Mouse (Mus musculus) neural tube, embryonic 11.5 days (tissue): ENCODE results near the gene Ncor2. TPM values are rescaled to one million over a fixed set of nuclear protein-coding genes. Genes with fewer than 3 reads are reported as not detected.

ENCODE experiments used
- ATAC-seq: fragments of 200-750 bp; cut with Nextera tagmentation; 2 replicates; pipeline ENCODE4 v1.8.0; 2017; ENCODE audit warnings: moderate number of reproducible peaks, mild to moderate bottlenecking, moderate TSS enrichment, moderate library complexity; ENCODE audit not compliant: insufficient read depth, low FRiP score, low TSS enrichment
- DNase-seq: peaks from one replicate; pipeline ENCODE4 v3.0.0-alpha.2; 2015; ENCODE audit warnings: low spot score
- H3K27ac ChIP-seq: fragments of 300-500 bp; sonication (generic); 2 replicates; pipeline ENCODE4 v1.5.1; 2014; ENCODE audit warnings: low read depth, mild to moderate bottlenecking, low read length
- H3K27me3 ChIP-seq: fragments of 300-500 bp; sonication (generic); 2 replicates; pipeline ENCODE4 v1.6.1; 2014; ENCODE audit warnings: mild to moderate bottlenecking, low read length, mixed read lengths; ENCODE audit not compliant: control insufficient read depth, insufficient read depth
- H3K36me3 ChIP-seq: fragments of 300-500 bp; sonication (generic); 2 replicates; pipeline ENCODE4 v1.6.1; 2014; ENCODE audit warnings: mild to moderate bottlenecking, low read length, moderate library complexity, mixed read lengths; ENCODE audit not compliant: control insufficient read depth, insufficient read depth
- H3K4me1 ChIP-seq: fragments of 300-500 bp; sonication (generic); 2 replicates; pipeline ENCODE4 v1.6.1; 2014; ENCODE audit warnings: low read length, mixed read lengths; ENCODE audit not compliant: control insufficient read depth, insufficient read depth
- H3K4me2 ChIP-seq: fragments of 300-500 bp; sonication (generic); 2 replicates; pipeline ENCODE4 v1.6.1; 2014; ENCODE audit warnings: low read depth, mild to moderate bottlenecking, moderate library complexity
- H3K4me3 ChIP-seq: fragments of 300-500 bp; sonication (generic); 2 replicates; pipeline ENCODE4 v1.5.1; 2014; ENCODE audit warnings: low read depth, low read length
- H3K9ac ChIP-seq: fragments of 300-500 bp; sonication (generic); 2 replicates; pipeline ENCODE4 v1.6.1; 2014; ENCODE audit warnings: mild to moderate bottlenecking, low read length
- H3K9me3 ChIP-seq: fragments of 300-500 bp; sonication (generic); 2 replicates; pipeline ENCODE4 v1.6.1; 2016; ENCODE audit warnings: low read length; ENCODE audit not compliant: control insufficient read depth
- WGBS: fragments of 180-500 bp; shearing (Covaris S2); extraction: QIAGEN DNeasy Blood & Tissue Kit; methylation state at CpG from one replicate; pipeline ENCODE4 v1.1.7; 2014; 5-methylcytosine and 5-hydroxymethylcytosine counted together
- polyA plus RNA-seq: library from polyadenylated mRNA; unstranded; fragments of >200 nt; fragmentation: Nextera tagmentation; extraction: Ambion mirVana; gene quantifications from 2 replicates; pipeline ENCODE4 v1.2.1, GENCODE M21; 2014

The Ncor2 gene
- polyA plus RNA-seq, 1 experiment from 2014 or later, result 24.3 TPM

DNA sequence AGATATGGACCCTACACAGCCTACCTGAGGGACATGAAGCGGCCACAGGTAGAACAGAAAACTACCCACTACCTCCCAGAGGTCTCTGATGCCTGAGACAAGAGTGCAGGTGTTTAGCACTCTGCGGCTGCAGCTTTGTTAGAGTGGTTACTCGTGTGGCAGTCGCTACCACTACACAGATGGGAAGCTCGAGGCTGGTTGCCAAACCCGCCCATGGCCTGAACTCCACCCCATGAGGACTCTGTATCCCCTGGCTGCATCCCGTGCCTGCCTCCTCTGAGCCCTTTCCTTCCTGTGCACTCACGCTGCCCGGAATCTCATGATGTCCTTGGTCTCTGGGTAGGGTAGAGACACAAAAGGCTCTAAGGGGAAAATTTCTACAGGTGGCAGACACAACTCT, 80.3 kb downstream of the Ncor2 start:
- H3K4me2 ChIP-seq, result no peak overlapping the region
- peaks cover 28% of the 10 kb centered on the region for H3K36me3 ChIP-seq
- peaks cover 11% of the 10 kb centered on the region for H3K4me1 ChIP-seq
- H3K4me3 ChIP-seq, result no peak overlapping the region
- DNase-seq, result no peak
- no peak overlapping the region for H3K9ac ChIP-seq
- no peaks in the 10 kb centered on the region for H3K9me3 ChIP-seq
- H3K27ac ChIP-seq, result no peak overlapping the region
- 92% methylated on average over 9 of the region's 9 CpGs for WGBS
- no peak for ATAC-seq
- no peaks in the 10 kb centered on the region for H3K27me3 ChIP-seq

GRCm38 (mm10) chr5:125096368-125096767, 82.7 kb downstream of the Ncor2 start:
- WGBS, result 91% methylated on average over 11 of the region's 11 CpGs
- Histone ChIP-seq H3K9ac (no peak overlapping the region), H3K4me1 (peaks cover 6% of the 10 kb centered on the region; the same call in 1 of the 2 replicates), H3K27ac (no peak overlapping the region), H3K27me3 (no peaks in the 10 kb centered on the region), H3K9me3 (no peaks in the 10 kb centered on the region), H3K36me3 (peaks cover 22% of the 10 kb centered on the region), H3K4me3 (no peak overlapping the region), H3K4me2 (no peak overlapping the region)
- no peak for ATAC-seq
- no peak for DNase-seq

DNA sequence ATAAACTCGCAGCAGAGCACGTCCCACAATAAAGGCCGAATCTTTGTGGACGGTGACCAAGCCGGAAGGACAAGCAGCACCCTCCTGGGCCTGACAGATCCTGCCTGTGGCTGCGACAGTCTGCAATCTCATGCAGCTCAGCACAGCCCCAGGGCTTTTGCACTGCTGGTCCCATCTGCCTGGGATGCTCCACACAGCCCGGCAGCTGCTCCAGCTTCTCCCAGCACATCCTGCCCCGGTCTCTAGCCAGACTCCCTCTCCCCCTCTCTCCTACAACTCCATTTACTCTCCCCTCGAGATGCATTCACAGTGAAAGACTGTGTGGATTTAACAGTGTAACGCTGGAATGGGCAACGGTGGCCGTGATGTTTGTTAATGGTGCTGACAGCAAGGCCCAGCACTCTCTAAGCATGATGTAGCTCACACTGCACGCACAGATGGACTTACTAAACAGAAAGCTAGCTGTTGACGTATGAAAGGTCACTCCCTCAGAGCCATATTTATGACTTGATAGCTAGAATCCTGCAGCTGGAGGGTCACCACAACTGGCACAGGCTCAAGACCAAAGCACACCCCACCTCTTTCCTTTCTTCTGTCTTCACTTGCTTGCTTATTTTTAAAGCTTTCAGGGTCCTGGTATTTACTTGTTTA, 83.4 kb downstream of the Ncor2 start:
- Histone ChIP-seq H3K9me3 (no peaks in the 10 kb centered on the region), H3K4me2 (no peak overlapping the region), H3K36me3 (peaks cover 28% of the 10 kb centered on the region), H3K27ac (no peak overlapping the region; the same call in 1 of the 2 replicates), H3K9ac (no peak overlapping the region), H3K4me1 (peaks cover 6% of the 10 kb centered on the region; the same call in 1 of the 2 replicates), H3K27me3 (no peaks in the 10 kb centered on the region), H3K4me3 (no peak overlapping the region)
- WGBS, result 74% methylated on average over 14 of the region's 14 CpGs
- no peak for DNase-seq
- ATAC-seq, result no peak

- peaks cover 42% of the 10 kb centered on the region for H3K36me3 ChIP-seq
- ATAC-seq (0 out of 2 replicates have a peak, but pooled peaks have one; percentile 24), DNase-seq (peak; percentile 48)
- H3K4me2 ChIP-seq, result no peak overlapping the region
- 0 out of 2 replicates have a peak overlapping the region, but pooled peaks have one; percentile 34 for H3K27ac ChIP-seq
- no peak overlapping the region for H3K9ac ChIP-seq
- H3K4me3 ChIP-seq, result no peak overlapping the region
- WGBS, result 56% methylated on average over 5 of the region's 5 CpGs
- H3K9me3 ChIP-seq, result no peaks in the 10 kb centered on the region
- H3K27me3 ChIP-seq, result no peaks in the 10 kb centered on the region
- H3K4me1 ChIP-seq, result peaks cover 6% of the 10 kb centered on the region; the same call in 1 of the 2 replicates
Measured at GRCm38 (mm10) chr5:125093795-125094194, 85.2 kb downstream of the Ncor2 start.

DNA sequence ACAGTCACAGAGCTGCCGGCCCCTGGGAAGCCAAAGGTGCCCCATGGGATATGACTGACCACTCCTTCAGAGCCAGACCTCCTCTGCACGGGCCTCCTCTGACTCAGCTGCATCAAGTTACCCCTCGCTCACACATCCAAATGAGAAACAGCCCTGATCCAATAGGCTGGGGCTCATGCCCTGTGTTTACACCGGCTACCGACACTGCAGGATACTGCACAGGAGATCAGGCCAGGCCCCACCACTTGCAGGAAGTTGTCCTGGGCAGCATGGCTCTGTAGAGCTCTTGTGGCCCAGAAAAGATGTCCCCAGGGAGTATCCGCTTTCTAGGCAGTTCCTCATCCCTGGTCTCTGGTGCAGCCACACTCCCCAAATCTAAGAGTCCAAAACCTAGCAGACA, 90.9 kb downstream of the Ncor2 start:
- Histone ChIP-seq H3K4me1 (peaks cover 6% of the 10 kb centered on the region; the same call in 1 of the 2 replicates), H3K9ac (no peak overlapping the region), H3K4me2 (no peak overlapping the region), H3K4me3 (no peak overlapping the region), H3K27me3 (no peaks in the 10 kb centered on the region), H3K27ac (no peak overlapping the region), H3K36me3 (peaks cover 53% of the 10 kb centered on the region), H3K9me3 (no peaks in the 10 kb centered on the region)
- ATAC-seq (no peak), DNase-seq (no peak)
- WGBS, result 76% methylated on average over 6 of the region's 6 CpGs

DNA sequence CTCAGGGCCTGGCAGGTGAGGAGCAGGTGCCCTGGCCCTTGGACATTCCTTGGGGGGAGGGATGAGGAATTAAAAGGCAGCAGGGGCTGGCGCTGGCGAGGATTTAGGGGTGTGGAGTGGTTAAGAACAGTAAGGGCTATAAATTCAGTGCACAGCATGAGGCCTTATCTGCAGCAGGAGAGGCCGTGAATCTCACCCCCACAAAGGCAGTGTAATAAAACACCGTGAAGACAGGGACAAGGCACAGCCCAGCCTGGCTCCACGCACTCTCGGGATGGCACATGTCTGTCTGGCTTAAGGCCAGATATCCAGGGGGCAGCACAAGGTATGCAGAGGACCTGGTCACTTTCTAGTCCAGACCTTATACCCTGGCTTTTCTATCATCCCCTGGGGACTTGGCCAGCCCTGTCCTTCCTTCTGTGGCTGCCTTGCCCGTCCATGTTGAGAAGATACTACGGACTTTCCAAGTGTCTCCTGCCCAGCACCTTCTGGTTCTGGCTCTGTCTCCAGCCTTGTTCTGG, 93.9 kb downstream of the Ncor2 start:
- no peak overlapping the region for H3K9ac ChIP-seq
- H3K4me1 ChIP-seq, result peaks cover 6% of the 10 kb centered on the region; the same call in 1 of the 2 replicates
- 0 out of 2 replicates have a peak overlapping the region, but pooled peaks have one; percentile 29 for H3K27ac ChIP-seq
- 28% methylated on average over 8 of the region's 8 CpGs for WGBS
- H3K9me3 ChIP-seq, result no peaks in the 10 kb centered on the region
- DNase-seq (no peak), ATAC-seq (peak; percentile 35; the same call in 1 of the 2 replicates)
- H3K4me3 ChIP-seq, result no peak overlapping the region
- peaks cover 36% of the 10 kb centered on the region for H3K36me3 ChIP-seq
- H3K27me3 ChIP-seq, result no peaks in the 10 kb centered on the region
- no peak overlapping the region for H3K4me2 ChIP-seq

DNA sequence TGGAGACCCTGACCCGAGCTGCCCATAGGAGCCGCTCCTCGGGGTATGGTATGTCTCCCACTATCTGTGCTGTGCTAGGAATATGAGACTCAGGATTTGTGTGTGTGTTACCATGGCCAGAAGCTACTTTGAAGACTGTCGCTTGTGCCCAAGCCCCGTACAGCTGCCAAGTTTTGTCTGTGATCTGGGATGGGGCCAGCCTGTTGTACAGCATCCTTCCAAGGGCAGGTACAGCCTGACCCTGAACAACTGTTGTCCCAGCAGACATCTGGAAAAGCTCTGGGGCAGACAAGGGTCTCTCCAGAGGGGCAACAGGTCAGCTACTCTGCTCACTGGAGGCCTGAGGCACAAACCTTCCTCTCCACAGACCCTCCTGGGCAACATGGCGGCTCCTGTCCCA, 95.3 kb downstream of the Ncor2 start:
- WGBS, result 89% methylated on average over 6 of the region's 6 CpGs
- Histone ChIP-seq H3K36me3 (peaks cover 26% of the 10 kb centered on the region), H3K4me1 (peaks cover 6% of the 10 kb centered on the region; the same call in 1 of the 2 replicates)

DNA sequence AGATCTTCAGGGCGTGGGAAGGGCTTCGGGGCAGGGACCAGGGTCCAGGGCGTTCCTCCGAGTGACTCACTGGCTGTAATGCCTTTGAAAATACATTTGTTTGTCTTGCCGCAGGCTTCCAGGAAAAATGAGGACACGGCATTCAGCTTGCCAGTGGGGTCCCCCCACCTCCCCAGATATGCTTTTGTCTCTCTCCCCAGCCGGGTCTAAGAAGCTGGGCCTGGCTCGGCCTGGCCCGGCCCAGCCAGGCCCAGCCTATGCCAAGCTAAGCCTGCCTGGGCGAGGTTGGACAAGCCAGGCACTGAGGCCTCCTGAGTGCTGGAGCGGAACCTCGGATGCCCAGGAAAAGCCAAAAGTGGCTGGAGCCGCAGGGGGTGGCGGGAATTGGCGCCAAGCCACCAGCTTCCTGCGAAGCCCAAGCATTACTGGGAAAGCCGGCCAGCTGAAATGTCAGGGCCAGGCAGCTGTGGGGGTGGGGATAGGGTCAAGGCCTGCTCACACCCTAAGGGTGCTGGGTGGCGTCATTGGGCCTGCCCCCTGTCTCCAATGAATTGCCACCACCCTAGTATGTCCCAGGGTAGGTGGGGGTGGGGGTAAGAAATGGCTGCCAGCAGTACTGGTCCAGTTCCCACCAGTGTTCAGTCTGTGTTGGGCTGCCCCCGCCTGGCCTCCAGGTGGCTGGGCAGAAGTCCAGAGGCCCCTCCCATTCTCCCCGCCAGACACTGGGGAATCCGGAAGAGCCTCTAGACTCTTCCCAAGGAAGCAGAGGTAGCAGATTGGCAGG, 97.5 kb downstream of the Ncor2 start:
- Histone ChIP-seq H3K9ac (no peak overlapping the region), H3K27ac (no peak overlapping the region), H3K4me1 (peaks cover 6% of the 10 kb centered on the region; the same call in 1 of the 2 replicates), H3K4me2 (no peak overlapping the region), H3K36me3 (peaks cover 25% of the 10 kb centered on the region), H3K4me3 (no peak overlapping the region), H3K27me3 (no peaks in the 10 kb centered on the region), H3K9me3 (no peaks in the 10 kb centered on the region)
- WGBS, result 76% methylated on average over 21 of the region's 21 CpGs
- ATAC-seq, result no peak
- DNase-seq, result peak; percentile 49

More for the DNA sequence above, 95.3 kb downstream of the Ncor2 start:
- H3K9ac ChIP-seq, result no peak overlapping the region
- ATAC-seq (no peak), DNase-seq (no peak)
- no peak overlapping the region for H3K4me3 ChIP-seq
- H3K27ac ChIP-seq, result no peak overlapping the region
- no peaks in the 10 kb centered on the region for H3K27me3 ChIP-seq
- H3K4me2 ChIP-seq, result no peak overlapping the region
- H3K9me3 ChIP-seq, result no peaks in the 10 kb centered on the region
